Mouse (Mus musculus) adrenal gland, adult 18-20 months (tissue): ENCODE results near the gene Cers3. TPM values are rescaled to one million over a fixed set of nuclear protein-coding genes. Genes with fewer than 3 reads are reported as not detected.

Source experiments
- total RNA-seq, 2 experiments: library from RNA; stranded (reverse); gene quantifications; 1 replicate in 1 of 2; 2 replicates in 1 of 2; pipeline ENCODE4 v1.2.3; 2021

The Cers3 gene
- total RNA-seq, 2 experiments from 2014 or later: 0.10 to 0.23 TPM

Other genes with a start within 250 kb of the Cers3 start
- gene Asb7, start 53.9 kb upstream of the Cers3 start, total RNA-seq: 10 to 100 TPM; 12.8 to 13.7 TPM
- gene Lins1, start 53.6 kb upstream of the Cers3 start, total RNA-seq: 1 to 10 TPM; 9.5 to 9.6 TPM
- 1 to 10 TPM; 2.3 to 3.1 TPM for gene Adamts17, start 96.2 kb downstream of the Cers3 start, total RNA-seq